Mouse (Mus musculus) liver, embryonic 14.5 days (tissue): ENCODE measurements around the gene Farp1.

Experiments
- CTCF ChIP-seq: IDR thresholded peaks from 2 replicates; pipeline ENCODE4 v1.5.1; 2016; ENCODE audit warnings: antibody characterized with exemption, low read depth, control low read depth
- EP300 ChIP-seq: IDR thresholded peaks from 2 replicates; pipeline ENCODE4 v1.6.1; 2016; ENCODE audit warnings: antibody characterized with exemption, low read depth

DNA sequence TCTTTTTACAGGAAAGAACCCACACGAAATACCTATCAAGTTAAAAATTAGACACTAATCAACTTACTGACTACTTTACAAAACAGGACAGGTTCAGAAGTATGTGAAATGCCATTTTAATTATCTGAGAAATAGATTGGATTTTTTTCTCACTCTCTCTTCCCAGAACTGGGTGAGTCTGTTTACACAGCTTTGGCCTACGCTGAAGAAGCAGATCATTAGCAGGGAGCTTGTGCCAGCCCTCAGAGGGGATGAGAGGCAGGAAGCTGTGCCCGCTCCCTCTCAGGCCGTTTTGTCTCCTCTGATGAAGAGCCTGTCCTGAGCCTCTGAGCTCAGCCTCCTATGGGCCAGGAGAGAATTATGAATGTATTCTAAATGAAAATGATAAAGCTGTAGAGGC is 216.7 kb downstream of the Farp1 start:
- no peak for TF ChIP-seq CTCF
- no peak for TF ChIP-seq EP300
